Mouse (Mus musculus) urinary bladder, postnatal 10 days (tissue): Measurements from ENCODE around the gene Arl6.

Source experiments
- DNase-seq: peaks from one replicate; pipeline ENCODE4 v3.0.0; 2022; ENCODE audit warnings: low spot score

Arl6 gene

GRCm38 (mm10) chr16:59587816-59588215 lies 51.4 kb downstream of the Arl6 start:
- no peak for DNase-seq

GRCm38 (mm10) chr16:59586911-59587310 lies 52.3 kb downstream of the Arl6 start:
- no peak for DNase-seq

- DNase-seq, result no peak
Measured at GRCm38 (mm10) chr16:59586276-59586675, 52.9 kb downstream of the Arl6 start.

GRCm38 (mm10) chr16:59585706-59586244 lies 53.4 kb downstream of the Arl6 start:
- DNase-seq, result no peak

- no peak for DNase-seq
Measured at GRCm38 (mm10) chr16:59583515-59583914, 55.7 kb downstream of the Arl6 start.

- no peak for DNase-seq
Measured at GRCm38 (mm10) chr16:59579237-59579636, 60.0 kb downstream of the Arl6 start.

- DNase-seq, result no peak
Measured at GRCm38 (mm10) chr16:59573961-59574360, 65.2 kb downstream of the Arl6 start.

- no peak for DNase-seq
Measured at GRCm38 (mm10) chr16:59572685-59573084, 66.5 kb downstream of the Arl6 start.

- no peak for DNase-seq
Measured at GRCm38 (mm10) chr16:59570807-59571206, 68.4 kb downstream of the Arl6 start.

- no peak for DNase-seq
Measured at GRCm38 (mm10) chr16:59569837-59570236, 69.4 kb downstream of the Arl6 start.

GRCm38 (mm10) chr16:59567721-59568381 lies 71.3 kb downstream of the Arl6 start:
- DNase-seq, result no peak

- no peak for DNase-seq
Measured at GRCm38 (mm10) chr16:59566437-59566836, 72.8 kb downstream of the Arl6 start.

GRCm38 (mm10) chr16:59565631-59566030 lies 73.6 kb downstream of the Arl6 start:
- DNase-seq, result no peak

GRCm38 (mm10) chr16:59564025-59564424 lies 75.2 kb downstream of the Arl6 start:
- no peak for DNase-seq
